ENCODE assay signal across 25 mouse cellular contexts in genomic region chr7:119749942-119750341, GRCm38 (mm10). TPM values are rescaled to one million over a fixed set of nuclear protein-coding genes. Genes with fewer than 3 reads are reported as not detected.
DNase-seq lines count a peak whose midpoint lies in the region; ATAC-seq and TF ChIP-seq lines count a peak whose summit lies in the region.
"Had no signal": no experiment of that assay in that cellular context is flagged by ENCODE, and none has a peak within 500 bp of the region (broad histone marks: within the 10 kb centered on the region; RNA-seq: fewer than 3 reads in every experiment).

No protein-coding gene starts in this region.

- in situ Hi-C loops in Patski (cut with MboI; ENCODE audit: low pct_unique_long_range_greater_than_20kb) = no loop called here

- H3K27me3 ChIP-seq in kidney, adult 2 months (replicated peaks; ENCODE audit: control insufficient read depth, insufficient read depth, low read length) = no peaks in the 10 kb centered on the region
- H3K27me3 ChIP-seq in Patski = no peaks in the 10 kb centered on the region
- H3K27me3 ChIP-seq in kidney, embryonic 15.5 days = no peaks in the 10 kb centered on the region
- no peaks in the 10 kb centered on the region for H3K27me3 ChIP-seq in intestine, embryonic 16.5 days (replicated peaks; ENCODE audit: control insufficient read depth, insufficient read depth, low read length)
- H3K27me3 ChIP-seq: embryonic facial prominence, embryonic 15.5 days; forebrain, embryonic 15.5 days; heart, embryonic 15.5 days; hindbrain, embryonic 13.5 days had no signal

- CTCF ChIA-PET in Patski (lab: Charles Lee) = interaction anchor here (0.7 to 0.8 kb wide), 2 partner anchors 15 to 78 kb away, joined by 3 read pairs; no protein-coding TSS in a partner anchor

- H3K9me3 ChIP-seq in kidney, embryonic 15.5 days (replicated peaks) = no peaks in the 10 kb centered on the region
- H3K9me3 ChIP-seq in intestine, embryonic 16.5 days (ENCODE audit: control insufficient read depth, low read length) = no peaks in the 10 kb centered on the region
- H3K9me3 ChIP-seq: embryonic facial prominence, embryonic 15.5 days; forebrain, embryonic 15.5 days; heart, embryonic 15.5 days; hindbrain, embryonic 13.5 days; midbrain, embryonic 10.5 days had no signal

- peak; percentile 44 for ATAC-seq in Patski
- 0 out of 2 replicates have a peak, but pooled peaks have one; percentile 64 for ATAC-seq in kidney, embryonic 15.5 days (replicated peaks; ENCODE audit: low FRiP score)
- no peak for ATAC-seq in intestine, embryonic 16.5 days
- ATAC-seq: forebrain, embryonic 15.5 days; midbrain, embryonic 16.5 days had no signal

- no peak overlapping the region for H3K4me2 ChIP-seq in kidney, embryonic 15.5 days
- H3K4me2 ChIP-seq in intestine, embryonic 16.5 days (ENCODE audit: low read depth, low read length) = no peak overlapping the region
- H3K4me2 ChIP-seq: embryonic facial prominence, embryonic 15.5 days; forebrain, embryonic 15.5 days; heart, embryonic 15.5 days; hindbrain, embryonic 13.5 days had no signal

- no peak for TF ChIP-seq POLR2A in kidney, adult 2 months (IDR thresholded peaks at IDR 0.05; ENCODE audit: low read depth, low read length)

- no peak overlapping the region for H3K4me3 ChIP-seq in kidney, adult 2 months (ENCODE audit: insufficient read depth, low read depth, low read length)
- H3K4me3 ChIP-seq in kidney, embryonic 15.5 days (replicated peaks) = no peak overlapping the region
- H3K4me3 ChIP-seq in intestine, embryonic 16.5 days (ENCODE audit: low read length) = no peak overlapping the region
- H3K4me3 ChIP-seq: embryonic facial prominence, embryonic 15.5 days; forebrain, embryonic 15.5 days; heart, embryonic 15.5 days; hindbrain, embryonic 13.5 days; left cerebral cortex, adult 2 months; midbrain, embryonic 10.5 days; myocyte had no signal

- DNase-seq in kidney, adult 2 months = peak; percentile 91
- DNase-seq in kidney, postnatal 10 days = no peak
- DNase-seq in Patski (ENCODE audit: low read depth, low spot score) = no peak
- peak; percentile 43 for DNase-seq in adrenal gland, adult 8-10 months
- no peak for DNase-seq in urinary bladder, adult 18-20 months (ENCODE audit: low spot score in 2 of 2)
- DNase-seq: cerebellum, adult 11 months; cerebellum, adult 9-11 months; gastrocnemius, postnatal 14 days; heart, postnatal 36 days; lung, postnatal 10 days; thymus, adult 2 months; thymus, postnatal 4 days had no signal

- POLR2A ChIA-PET in Patski (lab: Charles Lee) = no interaction called here

- no peak for TF ChIP-seq CTCF in kidney, adult 2 months (conservative IDR thresholded peaks at IDR 0.05; ENCODE audit: insufficient read depth, insufficient read length, low read depth, low read length)
- no peak for TF ChIP-seq CTCF in Patski (IDR thresholded peaks at IDR 0.05)

- H3K4me1 ChIP-seq in kidney, adult 2 months (ENCODE audit: control insufficient read depth, insufficient read depth, low read length) = peaks cover 4% of the 10 kb centered on the region; the same call in 1 of the 2 replicates
- no peaks in the 10 kb centered on the region for H3K4me1 ChIP-seq in kidney, embryonic 15.5 days
- H3K4me1 ChIP-seq in intestine, embryonic 16.5 days (ENCODE audit: control insufficient read depth, insufficient read depth, low read length) = no peaks in the 10 kb centered on the region
- H3K4me1 ChIP-seq: embryonic facial prominence, embryonic 15.5 days; forebrain, embryonic 15.5 days; heart, embryonic 15.5 days; hindbrain, embryonic 13.5 days had no signal

- WGBS in kidney, adult 2 months = 23% methylated on average over 2 of the region's 2 CpGs
- 56% methylated on average over 2 of the region's 2 CpGs for WGBS in kidney, embryonic 15.5 days
- WGBS in intestine, embryonic 16.5 days = 61% methylated on average over 2 of the region's 2 CpGs

- H3K9ac ChIP-seq in kidney, embryonic 15.5 days = no peak overlapping the region
- no peak overlapping the region for H3K9ac ChIP-seq in intestine, embryonic 16.5 days (ENCODE audit: low read depth, low read length)
- H3K9ac ChIP-seq: embryonic facial prominence, embryonic 15.5 days; forebrain, embryonic 15.5 days; heart, embryonic 15.5 days; hindbrain, embryonic 13.5 days had no signal

- no peaks in the 10 kb centered on the region for H3K36me3 ChIP-seq in kidney, adult 2 months (ENCODE audit: control insufficient read depth, insufficient read depth, low read length)
- H3K36me3 ChIP-seq in kidney, embryonic 15.5 days = no peaks in the 10 kb centered on the region
- H3K36me3 ChIP-seq in intestine, embryonic 16.5 days (ENCODE audit: control insufficient read depth, insufficient read depth, low read length) = no peaks in the 10 kb centered on the region
- H3K36me3 ChIP-seq: embryonic facial prominence, embryonic 15.5 days; forebrain, embryonic 15.5 days; heart, embryonic 15.5 days; hindbrain, embryonic 13.5 days; midbrain, embryonic 10.5 days had no signal

- peak overlapping the region; percentile 78 for H3K27ac ChIP-seq in kidney, adult 2 months (ENCODE audit: insufficient read depth, low read depth, low read length)
- no peak overlapping the region for H3K27ac ChIP-seq in kidney, embryonic 15.5 days
- no peak overlapping the region for H3K27ac ChIP-seq in intestine, embryonic 16.5 days (ENCODE audit: low read length)
- H3K27ac ChIP-seq: embryonic facial prominence, embryonic 15.5 days; forebrain, embryonic 15.5 days; heart, embryonic 15.5 days; hindbrain, embryonic 13.5 days; left cerebral cortex, adult 2 months; midbrain, embryonic 10.5 days; stomach, postnatal 0 days had no signal

RNA-seq across cellular contexts. Expression of gene Acsm3, which starts 10.8 kb away (rescaled TPM):
- polyA plus RNA-seq in kidney, adult 2 months (2012; rRNA removed) = 12.0 and 13.7 TPM in 2 replicates
- polyA plus RNA-seq in Patski (2021) = 0.42 TPM
- total RNA-seq in adrenal gland, adult 8-10 months (2022) = 10 to 100 TPM in 2 of 4 experiments, 1 to 10 TPM in 2; 3.2 to 37.5 (median 17.3) TPM
- 0.61 and 1.3 TPM in 2 replicates for polyA plus RNA-seq in kidney, embryonic 15.5 days (2015; fragmentation: Nextera tagmentation; extraction: Ambion mirVana)
- 7.2 and 8.3 TPM in 2 replicates for polyA plus RNA-seq in intestine, embryonic 16.5 days (2015; fragmentation: Nextera tagmentation; extraction: Ambion mirVana)
- total RNA-seq: gastrocnemius, postnatal 14 days; layer of hippocampus, postnatal 10 days; left cerebral cortex, adult 2 months; left cerebral cortex, postnatal 36 days had no signal
- polyA plus RNA-seq: hindbrain, embryonic 13.5 days; midbrain, embryonic 16.5 days had no signal

RNA-seq across cellular contexts. Expression of gene Thumpd1, which starts 29.3 kb away (rescaled TPM):
- polyA plus RNA-seq in kidney, adult 2 months (2012; rRNA removed) = 10.4 and 11.2 TPM in 2 replicates
- 43.7 TPM for polyA plus RNA-seq in Patski (2021)
- total RNA-seq in adrenal gland, adult 8-10 months (2022) = 10 to 100 TPM; 36.0 to 42.5 (median 39.1) TPM
- 77.0 and 80.1 TPM in 2 replicates for polyA plus RNA-seq in kidney, embryonic 15.5 days (2015; fragmentation: Nextera tagmentation; extraction: Ambion mirVana)
- 53.8 and 56.4 TPM in 2 replicates for polyA plus RNA-seq in intestine, embryonic 16.5 days (2015; fragmentation: Nextera tagmentation; extraction: Ambion mirVana)

RNA-seq across cellular contexts. Expression of gene Rexo5, which starts 43.9 kb away (rescaled TPM):
- polyA plus RNA-seq in kidney, adult 2 months (2012; rRNA removed) = 2.1 and 2.2 TPM in 2 replicates
- 11.0 TPM for polyA plus RNA-seq in Patski (2021)
- total RNA-seq in adrenal gland, adult 8-10 months (2022) = 10 to 100 TPM in 2 of 4 experiments, 1 to 10 TPM in 2; 5.1 to 11.7 (median 9.6) TPM
- 21.1 and 29.9 TPM in 2 replicates for polyA plus RNA-seq in kidney, embryonic 15.5 days (2015; fragmentation: Nextera tagmentation; extraction: Ambion mirVana)
- 15.8 and 17.2 TPM in 2 replicates for polyA plus RNA-seq in intestine, embryonic 16.5 days (2015; fragmentation: Nextera tagmentation; extraction: Ambion mirVana)

RNA-seq across cellular contexts. Expression of gene Eri2, which starts 43.9 kb away (rescaled TPM):
- 0.90 and 1.1 TPM in 2 replicates for polyA plus RNA-seq in kidney, adult 2 months (2012; rRNA removed)
- 8.9 TPM for polyA plus RNA-seq in Patski (2021)
- total RNA-seq in adrenal gland, adult 8-10 months (2022) = 1 to 10 TPM; 5.5 to 9.3 (median 6.7) TPM
- 24.8 and 26.1 TPM in 2 replicates for polyA plus RNA-seq in kidney, embryonic 15.5 days (2015; fragmentation: Nextera tagmentation; extraction: Ambion mirVana)
- 14.0 and 15.1 TPM in 2 replicates for polyA plus RNA-seq in intestine, embryonic 16.5 days (2015; fragmentation: Nextera tagmentation; extraction: Ambion mirVana)

Comparison
In these comparisons a context has a peak if more than half of its experiments do, and no peak if none do; other contexts are left out.
1. DNase-seq: peak in kidney, adult 2 months (single experiment) and adrenal gland, adult 8-10 months (single experiment); none in kidney, postnatal 10 days (single experiment), Patski (single experiment) and urinary bladder, adult 18-20 months (0 of 2).